Mouse (Mus musculus) granulocyte monocyte progenitor cell, adult 5-6 weeks (primary cell): Measurements from ENCODE around the gene Trpc4ap. TPM values are rescaled to one million over a fixed set of nuclear protein-coding genes. Genes with fewer than 3 reads are reported as not detected.
A peak's percentile ranks its signal among the peaks of the same experiment; 100 is the strongest.

Source experiments
- ATAC-seq: replicated peaks from 2 replicates; pipeline ENCODE4 v1.8.0; 2016; ENCODE audit warnings: mild to moderate bottlenecking, moderate TSS enrichment, inconsistent platforms; ENCODE audit not compliant: poor library complexity, severe bottlenecking
- total RNA-seq, 2 experiments: library from RNA; stranded (forward) in 1 of 2; stranded (reverse) in 1 of 2; fragments of 200-712, 200-1000 nt in 1 of 2; fragments of >200 nt in 1 of 2; fragmentation: Nextera tagmentation in 1 of 2; gene quantifications; 2 replicates each; pipeline ENCODE4 v1.2.3; 2014 to 2017

The Trpc4ap gene
- total RNA-seq, 2 experiments from 2014 or later = 89.2 to 106 TPM

- ATAC-seq = no peak
These were observed 39.6 kb downstream of the Trpc4ap start for GRCm38 (mm10) chr2:155652618-155653017.

GRCm38 (mm10) chr2:155645746-155646145 is 46.4 kb downstream of the Trpc4ap start:
- ATAC-seq = no peak

- ATAC-seq = no peak
These were observed 50.4 kb downstream of the Trpc4ap start for GRCm38 (mm10) chr2:155641540-155642472.

- no peak for ATAC-seq
These were observed 51.5 kb downstream of the Trpc4ap start for GRCm38 (mm10) chr2:155640656-155641055.

- ATAC-seq = no peak
These were observed 54.8 kb downstream of the Trpc4ap start for GRCm38 (mm10) chr2:155637411-155637810.

- ATAC-seq = no peak
These were observed 55.3 kb downstream of the Trpc4ap start for GRCm38 (mm10) chr2:155636881-155637280.

- no peak for ATAC-seq
These were observed 56.2 kb downstream of the Trpc4ap start for GRCm38 (mm10) chr2:155635961-155636360.

GRCm38 (mm10) chr2:155634562-155634961 is 57.6 kb downstream of the Trpc4ap start:
- no peak for ATAC-seq

GRCm38 (mm10) chr2:155633731-155634130 is 58.5 kb downstream of the Trpc4ap start:
- ATAC-seq = no peak

- ATAC-seq = no peak
These were observed 59.1 kb downstream of the Trpc4ap start for GRCm38 (mm10) chr2:155633121-155633520.

- ATAC-seq = no peak
These were observed 59.8 kb downstream of the Trpc4ap start for GRCm38 (mm10) chr2:155632138-155632936.

- no peak for ATAC-seq
These were observed 61.4 kb downstream of the Trpc4ap start for GRCm38 (mm10) chr2:155630590-155631416.

- no peak for ATAC-seq
These were observed 62.0 kb downstream of the Trpc4ap start for GRCm38 (mm10) chr2:155630153-155630552.

GRCm38 (mm10) chr2:155629231-155629661 is 62.9 kb downstream of the Trpc4ap start:
- peak; percentile 41 for ATAC-seq

- no peak for ATAC-seq
These were observed 63.7 kb downstream of the Trpc4ap start for GRCm38 (mm10) chr2:155628519-155628918.

- no peak for ATAC-seq
These were observed 64.1 kb downstream of the Trpc4ap start for GRCm38 (mm10) chr2:155628112-155628511.

- ATAC-seq = peak; percentile 53; the same call in 1 of the 2 replicates
These were observed 65.0 kb downstream of the Trpc4ap start for GRCm38 (mm10) chr2:155627030-155627738.

- ATAC-seq = no peak
These were observed 65.9 kb downstream of the Trpc4ap start for GRCm38 (mm10) chr2:155626277-155626676.

GRCm38 (mm10) chr2:155624730-155625129 is 67.5 kb downstream of the Trpc4ap start:
- ATAC-seq = peak; percentile 47

GRCm38 (mm10) chr2:155623996-155624395 is 68.2 kb downstream of the Trpc4ap start:
- no peak for ATAC-seq
